Mouse (Mus musculus) erythroblast, embryonic 14.5 days (primary cell): ENCODE measurements at regions not wholly inside any gene's neighbourhood (a gene's known extent, or its start where the extent isn't known, plus 50 kb on each side); places are given as distances from the start of the nearest gene placed in this dataset.

Experiments used
- H3K27me3 ChIP-seq: 2 replicates; pipeline ENCODE4 v1.6.1; 2012; ENCODE audit warnings: inconsistent platforms; ENCODE audit not compliant: control insufficient read depth
- H3K36me3 ChIP-seq: 2 replicates; pipeline ENCODE4 v1.6.1; 2012; ENCODE audit warnings: mild to moderate bottlenecking, inconsistent platforms; ENCODE audit not compliant: control insufficient read depth
- H3K4me1 ChIP-seq: 2 replicates; pipeline ENCODE4 v1.6.1; 2012; ENCODE audit warnings: inconsistent platforms; ENCODE audit not compliant: control insufficient read depth
- H3K4me3 ChIP-seq: replicated peaks from 2 replicates; pipeline ENCODE3; 2012; ENCODE audit warnings: moderate library complexity, mild to moderate bottlenecking, inconsistent platforms
- H3K9me3 ChIP-seq: 2 replicates; pipeline ENCODE4 v1.6.1; 2012; ENCODE audit warnings: low read length, inconsistent platforms, mixed read lengths; ENCODE audit not compliant: control insufficient read depth
- GATA1 ChIP-seq: IDR thresholded peaks from 2 replicates; pipeline ENCODE4 v1.6.1; 2012; ENCODE audit warnings: low read length, inconsistent platforms, mixed read lengths
- TAL1 ChIP-seq: IDR thresholded peaks from 3 replicates; pipeline ENCODE4 v1.6.1; 2012; ENCODE audit warnings: low read length, inconsistent platforms, mixed read lengths

GRCm38 (mm10) chr3:130833082-130833481 is 102.9 kb upstream of the Rpl34 start:
- H3K36me3 ChIP-seq: no peaks in the 10 kb centered on the region
- H3K4me3 ChIP-seq: no peak overlapping the region
- TF ChIP-seq TAL1: no peak
- TF ChIP-seq GATA1: no peak
- H3K9me3 ChIP-seq: no peaks in the 10 kb centered on the region
- no peaks in the 10 kb centered on the region for H3K4me1 ChIP-seq
- no peaks in the 10 kb centered on the region for H3K27me3 ChIP-seq

- Histone ChIP-seq H3K4me1 (no peaks in the 10 kb centered on the region), H3K27me3 (no peaks in the 10 kb centered on the region), H3K4me3 (no peak overlapping the region), H3K9me3 (no peaks in the 10 kb centered on the region), H3K36me3 (no peaks in the 10 kb centered on the region)
- TF ChIP-seq GATA1: no peak
- no peak for TF ChIP-seq TAL1
These were observed 101.6 kb upstream of the Rpl34 start for GRCm38 (mm10) chr3:130831788-130832187.

- Histone ChIP-seq H3K4me1 (no peaks in the 10 kb centered on the region), H3K4me3 (no peak overlapping the region), H3K36me3 (no peaks in the 10 kb centered on the region), H3K9me3 (no peaks in the 10 kb centered on the region), H3K27me3 (no peaks in the 10 kb centered on the region)
- TF ChIP-seq GATA1: no peak
- no peak for TF ChIP-seq TAL1
These were observed 98.1 kb upstream of the Rpl34 start for GRCm38 (mm10) chr3:130828346-130828745.

- no peaks in the 10 kb centered on the region for H3K36me3 ChIP-seq
- H3K27me3 ChIP-seq: no peaks in the 10 kb centered on the region
- no peaks in the 10 kb centered on the region for H3K4me1 ChIP-seq
- no peak overlapping the region for H3K4me3 ChIP-seq
- TF ChIP-seq TAL1: no peak
- TF ChIP-seq GATA1: no peak
- no peaks in the 10 kb centered on the region for H3K9me3 ChIP-seq
These were observed 97.7 kb upstream of the Rpl34 start for GRCm38 (mm10) chr3:130827934-130828333.

GRCm38 (mm10) chr3:130827021-130827420 is 96.8 kb upstream of the Rpl34 start:
- Histone ChIP-seq H3K4me1 (no peaks in the 10 kb centered on the region), H3K9me3 (no peaks in the 10 kb centered on the region), H3K4me3 (no peak overlapping the region), H3K27me3 (no peaks in the 10 kb centered on the region), H3K36me3 (no peaks in the 10 kb centered on the region)
- TF ChIP-seq GATA1 (no peak), TAL1 (no peak)

- Histone ChIP-seq H3K4me3 (no peak overlapping the region), H3K36me3 (no peaks in the 10 kb centered on the region), H3K4me1 (no peaks in the 10 kb centered on the region), H3K9me3 (no peaks in the 10 kb centered on the region), H3K27me3 (no peaks in the 10 kb centered on the region)
- no peak for TF ChIP-seq TAL1
These were observed 89.6 kb upstream of the Rpl34 start for GRCm38 (mm10) chr3:130819837-130820098.

GRCm38 (mm10) chr3:130819031-130819836 is 89.0 kb upstream of the Rpl34 start:
- Histone ChIP-seq H3K4me3 (no peak overlapping the region), H3K27me3 (no peaks in the 10 kb centered on the region), H3K36me3 (no peaks in the 10 kb centered on the region), H3K9me3 (no peaks in the 10 kb centered on the region), H3K4me1 (no peaks in the 10 kb centered on the region)
- no peak for TF ChIP-seq TAL1
- no peak for TF ChIP-seq GATA1

- no peaks in the 10 kb centered on the region for H3K36me3 ChIP-seq
- no peak for TF ChIP-seq TAL1
- no peak for TF ChIP-seq GATA1
- no peaks in the 10 kb centered on the region for H3K27me3 ChIP-seq
- H3K4me3 ChIP-seq: no peak overlapping the region
- no peaks in the 10 kb centered on the region for H3K4me1 ChIP-seq
- no peaks in the 10 kb centered on the region for H3K9me3 ChIP-seq
These were observed 88.4 kb upstream of the Rpl34 start for GRCm38 (mm10) chr3:130818467-130819030.

- no peaks in the 10 kb centered on the region for H3K9me3 ChIP-seq
- H3K36me3 ChIP-seq: no peaks in the 10 kb centered on the region
- H3K4me1 ChIP-seq: no peaks in the 10 kb centered on the region
- peaks cover 2% of the 10 kb centered on the region for H3K27me3 ChIP-seq
- no peak overlapping the region for H3K4me3 ChIP-seq
- peak; percentile 48; the same call in 1 of the 2 replicates for TF ChIP-seq GATA1
- no peak for TF ChIP-seq TAL1
These were observed 79.8 kb upstream of the Rpl34 start for GRCm38 (mm10) chr3:130809696-130810665.
